Mouse (Mus musculus) thymus, postnatal 36 days (tissue): ENCODE data around the gene Dusp3.

Experiments used
- DNase-seq, 2 experiments: peaks; one replicate each; pipeline ENCODE4 v3.0.0; 2022; ENCODE audit warnings: mixed read lengths in 2 of 2

Gene Dusp3

GRCm38 (mm10) chr11:101986913-101987312 is at the start of gene Dusp3:
Gene Dusp3 (minus strand): TSS chr11:101987013.
- no peak for DNase-seq

- DNase-seq, result no peak
Observed at GRCm38 (mm10) chr11:102036336-102036735, 49.5 kb upstream of the Dusp3 start.

GRCm38 (mm10) chr11:102035456-102035960 is 48.7 kb upstream of the Dusp3 start:
- no peak for DNase-seq

- no peak for DNase-seq
Observed at GRCm38 (mm10) chr11:102034887-102035286, 48.1 kb upstream of the Dusp3 start.

- DNase-seq, result no peak
Observed at GRCm38 (mm10) chr11:102033055-102033591, 46.3 kb upstream of the Dusp3 start.

- no peak for DNase-seq
Observed at GRCm38 (mm10) chr11:102031149-102031548, 44.3 kb upstream of the Dusp3 start.

GRCm38 (mm10) chr11:102029966-102030365 is 43.2 kb upstream of the Dusp3 start:
- no peak for DNase-seq

GRCm38 (mm10) chr11:102029304-102029703 is 42.5 kb upstream of the Dusp3 start:
- no peak for DNase-seq

- DNase-seq, result no peak
Observed at GRCm38 (mm10) chr11:102028087-102028816, 41.4 kb upstream of the Dusp3 start, which contains the start of gene Mpp3. Gene Mpp3 (minus strand): TSS chr11:102028461.

- no peak for DNase-seq
Observed at GRCm38 (mm10) chr11:102027361-102028017, 40.7 kb upstream of the Dusp3 start.

GRCm38 (mm10) chr11:102026694-102027360 is 40.0 kb upstream of the Dusp3 start:
- peak; percentile 19 to 41 for DNase-seq

GRCm38 (mm10) chr11:102025991-102026660 is 39.3 kb upstream of the Dusp3 start:
- peak in 1 of 2 experiments; percentile 7 for DNase-seq

GRCm38 (mm10) chr11:102025354-102025753 is 38.5 kb upstream of the Dusp3 start:
- DNase-seq, result no peak

GRCm38 (mm10) chr11:102024875-102025274 is 38.1 kb upstream of the Dusp3 start:
- no peak for DNase-seq

GRCm38 (mm10) chr11:102024084-102024758 is 37.4 kb upstream of the Dusp3 start:
- no peak for DNase-seq

- no peak for DNase-seq
Observed at GRCm38 (mm10) chr11:102023406-102023805, 36.6 kb upstream of the Dusp3 start.

- no peak for DNase-seq
Observed at GRCm38 (mm10) chr11:102021196-102021595, 34.4 kb upstream of the Dusp3 start.

- no peak for DNase-seq
Observed at GRCm38 (mm10) chr11:102019736-102020135, 32.9 kb upstream of the Dusp3 start.

GRCm38 (mm10) chr11:102016136-102016535 is 29.3 kb upstream of the Dusp3 start:
- DNase-seq, result no peak

- DNase-seq, result no peak
Observed at GRCm38 (mm10) chr11:102015472-102015871, 28.7 kb upstream of the Dusp3 start.

- DNase-seq, result no peak
Observed at GRCm38 (mm10) chr11:102013201-102013600, 26.4 kb upstream of the Dusp3 start.

GRCm38 (mm10) chr11:102011510-102011909 is 24.7 kb upstream of the Dusp3 start:
- no peak for DNase-seq
